Mouse (Mus musculus) MEL (cell line): ENCODE results near the gene BC025920. TPM values are rescaled to one million over a fixed set of nuclear protein-coding genes. Genes with fewer than 3 reads are reported as not detected.

ENCODE experiments used
- DNase-seq: peaks from one replicate; pipeline ENCODE4 v3.0.0; 2011; ENCODE audit warnings: low read depth, low spot score
- H3K27ac ChIP-seq: 2 replicates; pipeline ENCODE4 v1.5.1; 2012; ENCODE audit warnings: low read depth, mild to moderate bottlenecking, control low read depth, low read length, moderate library complexity; ENCODE audit not compliant: control insufficient read depth
- H3K27me3 ChIP-seq, 2 experiments: fragments of 150-350 bp in 1 of 2; sonication (generic) in 1 of 2; 2 replicates each; pipeline ENCODE4 v1.6.1; 2012; ENCODE audit warnings: low read length in 2 of 2, mild to moderate bottlenecking in 2 of 2, improper control_type of control experiment in 1 of 2, moderate library complexity in 1 of 2; ENCODE audit not compliant: insufficient read depth in 2 of 2, control insufficient read depth in 1 of 2
- H3K36me3 ChIP-seq, 2 experiments: 2 replicates each; pipeline ENCODE4 v1.6.1; 2012 to 2014; ENCODE audit warnings: low read length in 2 of 2, improper control_type of control experiment in 1 of 2, inconsistent platforms in 1 of 2, mild to moderate bottlenecking in 1 of 2; ENCODE audit not compliant: insufficient read depth in 2 of 2, control insufficient read depth in 1 of 2
- H3K4me1 ChIP-seq, 2 experiments: fragments of 150-350 bp in 1 of 2; sonication (generic) in 1 of 2; 2 replicates each; pipeline ENCODE4 v1.6.1; 2012; ENCODE audit warnings: low read length in 2 of 2, improper control_type of control experiment in 1 of 2, mild to moderate bottlenecking in 1 of 2; ENCODE audit not compliant: insufficient read depth in 2 of 2, control insufficient read depth in 1 of 2
- H3K4me3 ChIP-seq, 2 experiments: fragments of 150-350 bp in 1 of 2; sonication (generic) in 1 of 2; 2 replicates each; pipeline ENCODE4 v1.5.1; 2012; ENCODE audit warnings: low read depth in 2 of 2, low read length in 2 of 2, mild to moderate bottlenecking in 2 of 2, moderate library complexity in 2 of 2, control low read depth in 1 of 2, improper control_type of control experiment in 1 of 2; ENCODE audit not compliant: control insufficient read depth in 1 of 2, insufficient read depth in 1 of 2
- H3K79me2 ChIP-seq: 2 replicates; pipeline ENCODE4 v1.6.1; 2012; ENCODE audit warnings: mild to moderate bottlenecking, low read length, moderate library complexity; ENCODE audit not compliant: control insufficient read depth, poor library complexity, insufficient read depth
- H3K9ac ChIP-seq: 2 replicates; pipeline ENCODE4 v1.6.1; 2012; ENCODE audit warnings: low read depth, mild to moderate bottlenecking, control low read depth, low read length, moderate library complexity; ENCODE audit not compliant: control insufficient read depth, poor library complexity, severe bottlenecking
- H3K9me3 ChIP-seq: fragments of 150-350 bp; sonication (generic); replicated peaks from 2 replicates; pipeline ENCODE4 v1.6.1; 2012; ENCODE audit warnings: mild to moderate bottlenecking, low read length, improper control_type of control experiment, moderate library complexity; ENCODE audit not compliant: insufficient read depth
- BHLHE40 ChIP-seq: IDR thresholded peaks from 2 replicates; pipeline ENCODE4 v1.6.1; 2012; ENCODE audit warnings: low read depth, mild to moderate bottlenecking, inconsistent platforms, low read length, improper control_type of control experiment, borderline replicate concordance
- CTCF ChIP-seq, 3 experiments: IDR thresholded peaks in 2 of 3; conservative IDR thresholded peaks in 1 of 3; 2 replicates each; pipeline ENCODE4 v1.5.1; 2011 to 2012; ENCODE audit warnings: low read length in 3 of 3, low read depth in 2 of 3, mild to moderate bottlenecking in 2 of 3, improper control_type of control experiment in 1 of 3, inconsistent platforms in 1 of 3, mixed read lengths in 1 of 3, moderate library complexity in 1 of 3; ENCODE audit not compliant: control insufficient read depth in 1 of 3, insufficient read depth in 1 of 3, poor library complexity in 1 of 3, severe bottlenecking in 1 of 3
- E2F4 ChIP-seq: IDR thresholded peaks from 2 replicates; pipeline ENCODE4 v1.6.1; 2011; ENCODE audit warnings: low read depth, low read length, improper control_type of control experiment, borderline replicate concordance
- ELF1 ChIP-seq: IDR thresholded peaks from 2 replicates; pipeline ENCODE4 v1.6.1; 2014; ENCODE audit warnings: low read depth, mild to moderate bottlenecking, inconsistent platforms, low read length, improper control_type of control experiment, moderate library complexity
- EP300 ChIP-seq, 2 experiments: IDR thresholded peaks; 2 replicates each; pipeline ENCODE4 v1.6.1; 2011; ENCODE audit warnings: improper control_type of control experiment in 2 of 2, low read length in 2 of 2, low read depth in 1 of 2, mild to moderate bottlenecking in 1 of 2
- ETS1 ChIP-seq: IDR thresholded peaks from 2 replicates; pipeline ENCODE4 v1.6.1; 2012; ENCODE audit warnings: low read depth, mild to moderate bottlenecking, inconsistent platforms, low read length, improper control_type of control experiment, moderate library complexity
- GABPA ChIP-seq: IDR thresholded peaks from 2 replicates; pipeline ENCODE4 v1.6.1; 2012; ENCODE audit warnings: low read depth, mild to moderate bottlenecking, inconsistent platforms, low read length, improper control_type of control experiment, moderate library complexity
- GATA1 ChIP-seq: IDR thresholded peaks from 2 replicates; pipeline ENCODE4 v1.6.1; 2011; ENCODE audit warnings: low read depth, low read length, improper control_type of control experiment
- HCFC1 ChIP-seq: IDR thresholded peaks from 2 replicates; pipeline ENCODE4 v1.6.1; 2012; ENCODE audit warnings: low read depth, mild to moderate bottlenecking, inconsistent platforms, low read length, improper control_type of control experiment, moderate library complexity
- JUND ChIP-seq: IDR thresholded peaks from 2 replicates; pipeline ENCODE4 v1.6.1; 2011; ENCODE audit warnings: low read depth, mild to moderate bottlenecking, improper control_type of control experiment, low read length
- MAX ChIP-seq: IDR thresholded peaks from 2 replicates; pipeline ENCODE4 v1.6.1; 2011; ENCODE audit warnings: low read length, improper control_type of control experiment
- MXI1 ChIP-seq: IDR thresholded peaks from 2 replicates; pipeline ENCODE4 v1.6.1; 2011; ENCODE audit warnings: mild to moderate bottlenecking, low read depth, low read length, improper control_type of control experiment
- MYC ChIP-seq: IDR thresholded peaks from 2 replicates; pipeline ENCODE4 v1.6.1; 2011; ENCODE audit warnings: low read depth, mild to moderate bottlenecking, low read length, improper control_type of control experiment, moderate library complexity
- NELFE ChIP-seq: IDR thresholded peaks from 2 replicates; pipeline ENCODE4 v1.6.1; 2011; ENCODE audit warnings: low read depth, low read length, improper control_type of control experiment
- NRF1 ChIP-seq: IDR thresholded peaks from 2 replicates; pipeline ENCODE4 v1.6.1; 2014; ENCODE audit warnings: low read depth, mild to moderate bottlenecking, inconsistent platforms, low read length, improper control_type of control experiment, moderate library complexity; ENCODE audit not compliant: poor library complexity, insufficient read depth, severe bottlenecking
- POLR2A ChIP-seq, 2 experiments: IDR thresholded peaks; 2 replicates each; pipeline ENCODE4 v1.6.1; 2011 to 2012; ENCODE audit warnings: low read length in 2 of 2, mild to moderate bottlenecking in 2 of 2, control low read depth in 1 of 2, improper control_type of control experiment in 1 of 2, low read depth in 1 of 2, moderate library complexity in 1 of 2; ENCODE audit not compliant: control insufficient read depth in 1 of 2, insufficient read depth in 1 of 2, poor library complexity in 1 of 2
- POLR2AphosphoS2 ChIP-seq: IDR thresholded peaks from 2 replicates; pipeline ENCODE4 v1.6.1; 2011; ENCODE audit warnings: low read length, improper control_type of control experiment
- RAD21 ChIP-seq: IDR thresholded peaks from 2 replicates; pipeline ENCODE4 v1.6.1; 2011; ENCODE audit warnings: mild to moderate bottlenecking, low read depth, low read length, improper control_type of control experiment
- RCOR1 ChIP-seq: IDR thresholded peaks from 2 replicates; pipeline ENCODE4 v1.6.1; 2012; ENCODE audit warnings: low read depth, mild to moderate bottlenecking, inconsistent platforms, low read length, improper control_type of control experiment
- SIN3A ChIP-seq: IDR thresholded peaks from 2 replicates; pipeline ENCODE4 v1.6.1; 2012; ENCODE audit warnings: low read length, improper control_type of control experiment, inconsistent platforms
- SMC3 ChIP-seq: IDR thresholded peaks from 2 replicates; pipeline ENCODE4 v1.6.1; 2011; ENCODE audit warnings: low read depth, low read length, improper control_type of control experiment
- TAL1 ChIP-seq: IDR thresholded peaks from 2 replicates; pipeline ENCODE4 v1.6.1; 2012; ENCODE audit warnings: mild to moderate bottlenecking, inconsistent platforms, low read length, moderate library complexity, mixed read lengths
- TBP ChIP-seq: IDR thresholded peaks from 2 replicates; pipeline ENCODE4 v1.8.0; 2011; ENCODE audit warnings: low read depth, low read length, improper control_type of control experiment
- TCF12 ChIP-seq: IDR thresholded peaks from 2 replicates; pipeline ENCODE4 v1.6.1; 2014; ENCODE audit warnings: low read depth, mild to moderate bottlenecking, inconsistent platforms, low read length, improper control_type of control experiment, moderate library complexity
- UBTF ChIP-seq: IDR thresholded peaks from 2 replicates; pipeline ENCODE4 v1.6.1; 2012; ENCODE audit warnings: low read depth, mild to moderate bottlenecking, inconsistent platforms, low read length, improper control_type of control experiment, moderate library complexity, borderline replicate concordance; ENCODE audit not compliant: insufficient read depth
- USF1 ChIP-seq: IDR thresholded peaks from 2 replicates; pipeline ENCODE4 v1.6.1; 2014; ENCODE audit warnings: low read depth, mild to moderate bottlenecking, inconsistent platforms, low read length, improper control_type of control experiment, moderate library complexity
- USF2 ChIP-seq, 2 experiments: IDR thresholded peaks; 2 replicates each; pipeline ENCODE4 v1.6.1; 2011 to 2012; ENCODE audit warnings: improper control_type of control experiment in 2 of 2, low read length in 2 of 2, borderline replicate concordance in 1 of 2, inconsistent platforms in 1 of 2, low read depth in 1 of 2, mild to moderate bottlenecking in 1 of 2; ENCODE audit not compliant: insufficient read depth in 1 of 2
- ZC3H11A ChIP-seq: IDR thresholded peaks from 2 replicates; pipeline ENCODE4 v1.6.1; 2012; ENCODE audit warnings: low read depth, mild to moderate bottlenecking, inconsistent platforms, low read length, improper control_type of control experiment
- ZKSCAN1 ChIP-seq: IDR thresholded peaks from 2 replicates; pipeline ENCODE4 v1.6.1; 2012; ENCODE audit warnings: low read depth, mild to moderate bottlenecking, inconsistent platforms, low read length, improper control_type of control experiment, moderate library complexity
- polyA plus RNA-seq, 2 experiments: library from polyadenylated mRNA; stranded (reverse) in 1 of 2; unstranded in 1 of 2; fragments of >175 nt in 1 of 2; fragments of >200 nt in 1 of 2; gene quantifications; 2 replicates each; pipeline versions ENCODE4 v1.2.1 to v1.2.4; 2012; ENCODE audit warnings: low replicate concordance in 2 of 2, low read depth in 1 of 2; ENCODE audit not compliant: insufficient read length in 2 of 2, insufficient read depth in 1 of 2, missing spikeins in 1 of 2
- total RNA-seq: library from RNA; depleted of rRNA; stranded (reverse); fragments of 300-350 nt; gene quantifications from 2 replicates; pipeline ENCODE4 v1.2.3, GENCODE M21; 2012

Gene BC025920
- total and polyA plus RNA-seq, 3 experiments: 1.1 to 1.7 TPM; not detected in 1

GRCm38 (mm10) chr10:81600096-81600495 is 6.0 kb upstream of the BC025920 start:
- peaks cover 0 to 13% of the 10 kb centered on the region in 2 experiments; a peak in 2 of 4 replicates for H3K36me3 ChIP-seq
- peak overlapping the region; percentile 72 to 74 for H3K4me3 ChIP-seq
- no peaks in the 10 kb centered on the region for H3K27me3 ChIP-seq
- TF ChIP-seq RAD21: no peak
- no peak for TF ChIP-seq SIN3A
- TF ChIP-seq POLR2AphosphoS2: no peak
- TF ChIP-seq TCF12: no peak
- no peak for TF ChIP-seq TBP
- no peak for TF ChIP-seq UBTF
- TF ChIP-seq, all 39 proteins: peak for 0
- Histone ChIP-seq H3K27ac (peak overlapping the region; percentile 47), H3K9ac (peak overlapping the region; percentile 71), H3K79me2 (no peaks in the 10 kb centered on the region; the same call in 1 of the 2 replicates), H3K9me3 (no peaks in the 10 kb centered on the region), H3K4me1 (peaks cover 10 to 21% of the 10 kb centered on the region in 2 experiments)
- DNase-seq: peak; percentile 52

GRCm38 (mm10) chr10:81600738-81601203 is 5.3 kb upstream of the BC025920 start, which contains the start of gene Tle6:
Gene Tle6 (minus strand): TSS chr10:81601073.
- H3K9me3 ChIP-seq: no peaks in the 10 kb centered on the region
- no peaks in the 10 kb centered on the region for H3K27me3 ChIP-seq
- peaks cover 0 to 13% of the 10 kb centered on the region in 2 experiments; a peak in 2 of 4 replicates for H3K36me3 ChIP-seq
- H3K27ac ChIP-seq: peak within 1 kb of the TSS; percentile 58
- H3K4me3 ChIP-seq: peak within 1 kb of the TSS; percentile 74 to 87
- peak; percentile 98 for DNase-seq
- peaks cover 10 to 21% of the 10 kb centered on the region in 2 experiments for H3K4me1 ChIP-seq
- no peaks in the 10 kb centered on the region; the same call in 1 of the 2 replicates for H3K79me2 ChIP-seq
- peak within 1 kb of the TSS; percentile 71 for H3K9ac ChIP-seq
- TF ChIP-seq BHLHE40 (peak; percentile 100), SMC3 (no peak), CTCF (IDR thresholded peaks at IDR 0.05 in 2 of 3, conservative IDR thresholded peaks at IDR 0.05 in 1 of 3; ENCODE audit: control insufficient read depth in 1 of 3, insufficient read depth in 1 of 3, low read depth in 2 of 3, low read length in 3 of 3, poor library complexity in 1 of 3, severe bottlenecking in 1 of 3) (peak in 1 of 3 experiments; percentile 49; a peak in 2 of 6 replicates), USF2 (IDR thresholded peaks at IDR 0.05; ENCODE audit: borderline replicate concordance in 1 of 2, insufficient read depth in 1 of 2, low read depth in 1 of 2, low read length in 2 of 2) (peak in 1 of 2 experiments; percentile 60; a peak in 1 of 4 replicates), EP300 (IDR thresholded peaks at IDR 0.05; ENCODE audit: low read depth in 1 of 2, low read length in 2 of 2) (peak in 1 of 2 experiments; percentile 49; a peak in 2 of 4 replicates), NELFE (peak; percentile 7; the same call in 1 of the 2 replicates), POLR2AphosphoS2 (no peak; the same call in 1 of the 2 replicates), RAD21 (no peak), MXI1 (peak; percentile 95), UBTF (no peak), SIN3A (peak; percentile 92), ZC3H11A (no peak), ETS1 (peak; percentile 22; the same call in 1 of the 2 replicates), TCF12 (peak; percentile 38; the same call in 1 of the 2 replicates), ELF1 (peak; percentile 64; the same call in 1 of the 2 replicates), MYC (peak; percentile 65; the same call in 1 of the 2 replicates), USF1 (peak; percentile 94), TAL1 (no peak), POLR2A (IDR thresholded peaks at IDR 0.05; ENCODE audit: control insufficient read depth in 1 of 2, insufficient read depth in 1 of 2, low read depth in 1 of 2, low read length in 2 of 2, poor library complexity in 1 of 2) (peak in 1 of 2 experiments; percentile 40; a peak in 1 of 4 replicates), RCOR1 (no peak), GATA1 (0 out of 2 replicates have a peak, but pooled peaks have one; percentile 2), JUND (no peak), NRF1 (peak; percentile 26; the same call in 1 of the 2 replicates), GABPA (no peak), MAX (peak; percentile 97), E2F4 (no peak), HCFC1 (peak; percentile 52), ZKSCAN1 (no peak)
